Mouse (Mus musculus): ENCODE measurements around the gene Ccdc116.

- TF ChIP-seq CTCF (IDR thresholded peaks at IDR 0.05; ENCODE audit: low read depth) = no peak
- no peak for TF ChIP-seq EP300 (IDR thresholded peaks at IDR 0.05; ENCODE audit: low read depth)
Measured at GRCm38 (mm10) chr16:17121569-17121968, 25.5 kb downstream of the Ccdc116 start.
